Mouse (Mus musculus): ENCODE data around the gene Brwd3. TPM values are rescaled to one million over a fixed set of nuclear protein-coding genes. Genes with fewer than 3 reads are reported as not detected.

Gene Brwd3
- polyA plus RNA-seq (2012; rRNA removed): 0.06 and 0.19 TPM in 2 replicates

GRCm38 (mm10) chrX:108834090-108834774 lies at the start of gene Brwd3:
Gene Brwd3 (minus strand): TSS chrX:108834372.

Other genes with a start within 250 kb of the Brwd3 start
- gene Gm379, start 169.5 kb downstream of the Brwd3 start, polyA plus RNA-seq (2012; rRNA removed): not detected in 2 replicates
- gene Hmgn5, start 179.0 kb upstream of the Brwd3 start, polyA plus RNA-seq (2012; rRNA removed): 0.06 and 0.10 TPM in 2 replicates